Mouse (Mus musculus): ENCODE results near the gene Gmfb. TPM values are rescaled to one million over a fixed set of nuclear protein-coding genes. Genes with fewer than 3 reads are reported as not detected.

Gmfb gene
- polyA plus RNA-seq, 1 experiment from 2014 or later = 116 TPM

DNA sequence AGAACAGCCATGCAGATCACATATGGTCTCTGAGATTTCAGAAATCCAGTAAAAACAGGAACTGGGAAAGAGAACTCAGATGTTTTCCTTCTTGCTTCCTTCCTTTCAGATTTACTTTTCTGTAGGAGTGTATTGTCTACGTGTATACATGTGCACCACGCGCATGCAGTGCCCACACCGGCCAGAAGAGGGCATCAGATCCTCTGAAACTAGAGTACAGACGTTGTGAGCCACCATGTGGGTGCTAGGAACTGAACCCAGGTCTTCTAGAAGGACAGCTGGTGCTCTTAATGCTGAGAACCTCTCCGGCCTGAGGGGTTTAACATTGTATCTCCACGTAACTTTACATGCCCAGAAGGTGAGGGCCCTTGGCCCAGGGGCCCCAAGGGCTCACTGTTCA lies 42.8 kb downstream of the Gmfb start:
- Histone ChIP-seq H3K27ac (ENCODE audit: low read depth, low read length) (no peak overlapping the region), H3K4me2 (ENCODE audit: low read depth, low read length, severe bottlenecking) (no peak overlapping the region), H3K4me1 (replicated peaks; ENCODE audit: control insufficient read depth, insufficient read depth, low read length) (no peaks in the 10 kb centered on the region), H3K4me3 (ENCODE audit: low read depth, low read length) (no peak overlapping the region), H3K27me3 (ENCODE audit: control insufficient read depth, insufficient read depth, low read length) (no peaks in the 10 kb centered on the region), H3K36me3 (ENCODE audit: control insufficient read depth, insufficient read depth, low read length) (peaks cover 35% of the 10 kb centered on the region), H3K9me3 (ENCODE audit: control insufficient read depth, low read length) (peaks cover 8% of the 10 kb centered on the region; the same call in 1 of the 2 replicates), H3K9ac (ENCODE audit: low read length) (no peak overlapping the region)
- DNase-seq (ENCODE audit: low spot score) (no peak), ATAC-seq (replicated peaks; ENCODE audit: low FRiP score) (no peak)
- WGBS = 88% methylated on average over 7 of the region's 7 CpGs

DNA sequence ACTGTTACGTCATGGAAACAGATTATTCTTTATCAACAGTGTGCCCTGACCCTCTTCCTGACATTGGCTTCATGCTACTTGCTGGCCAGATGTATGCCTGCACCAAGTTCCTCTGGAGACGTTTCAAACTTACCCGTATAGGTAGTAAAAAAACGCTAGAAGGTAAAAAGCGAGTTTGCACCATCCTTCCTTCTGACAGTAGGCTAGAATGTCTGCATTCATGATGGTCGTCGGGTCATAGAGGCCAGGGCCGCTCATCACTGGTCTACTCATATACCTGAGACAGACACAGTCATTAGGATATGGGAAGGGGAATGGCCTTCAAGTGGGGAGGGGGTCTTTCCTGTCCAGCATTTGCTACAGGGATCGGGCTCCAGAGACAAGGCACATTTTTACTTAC lies 43.3 kb downstream of the Gmfb start:
- H3K9ac ChIP-seq (ENCODE audit: low read length) = no peak overlapping the region
- H3K36me3 ChIP-seq (ENCODE audit: control insufficient read depth, insufficient read depth, low read length) = peaks cover 35% of the 10 kb centered on the region
- no peaks in the 10 kb centered on the region for H3K27me3 ChIP-seq (ENCODE audit: control insufficient read depth, insufficient read depth, low read length)
- no peak overlapping the region for H3K27ac ChIP-seq (ENCODE audit: low read depth, low read length)
- ATAC-seq (replicated peaks; ENCODE audit: low FRiP score) (no peak), DNase-seq (ENCODE audit: low spot score) (no peak)
- peaks cover 8% of the 10 kb centered on the region; the same call in 1 of the 2 replicates for H3K9me3 ChIP-seq (ENCODE audit: control insufficient read depth, low read length)
- H3K4me1 ChIP-seq (replicated peaks; ENCODE audit: control insufficient read depth, insufficient read depth, low read length) = no peaks in the 10 kb centered on the region
- H3K4me2 ChIP-seq (ENCODE audit: low read depth, low read length, severe bottlenecking) = no peak overlapping the region
- 96% methylated on average over 9 of the region's 9 CpGs for WGBS
- H3K4me3 ChIP-seq (ENCODE audit: low read depth, low read length) = no peak overlapping the region

DNA sequence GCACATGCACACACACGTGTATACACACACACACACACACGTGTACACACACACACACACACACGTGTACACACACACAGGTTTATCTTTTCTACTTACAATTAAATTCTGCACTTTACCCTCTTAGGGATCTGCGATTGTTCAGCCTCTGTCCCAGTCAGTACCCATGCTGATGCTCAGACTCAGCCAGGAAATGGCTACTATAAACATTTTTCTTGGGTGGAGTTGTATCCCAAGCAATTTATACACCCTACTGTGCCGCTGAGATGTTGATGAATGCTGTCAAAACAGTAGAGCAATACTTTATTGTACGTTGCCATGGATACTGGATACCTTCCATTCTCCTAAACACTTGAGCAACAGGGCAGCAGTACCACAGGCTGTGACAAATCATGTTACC lies 52.0 kb downstream of the Gmfb start:
- Histone ChIP-seq H3K4me1 (replicated peaks; ENCODE audit: control insufficient read depth, insufficient read depth, low read length) (no peaks in the 10 kb centered on the region), H3K4me2 (ENCODE audit: low read depth, low read length, severe bottlenecking) (no peak overlapping the region), H3K27me3 (ENCODE audit: control insufficient read depth, insufficient read depth, low read length) (no peaks in the 10 kb centered on the region), H3K36me3 (ENCODE audit: control insufficient read depth, insufficient read depth, low read length) (peaks cover 10% of the 10 kb centered on the region; the same call in 1 of the 2 replicates), H3K4me3 (ENCODE audit: low read depth, low read length) (no peak overlapping the region), H3K27ac (ENCODE audit: low read depth, low read length) (no peak overlapping the region), H3K9ac (ENCODE audit: low read length) (no peak overlapping the region), H3K9me3 (ENCODE audit: control insufficient read depth, low read length) (no peaks in the 10 kb centered on the region)
- 85% methylated on average over 6 of the region's 6 CpGs for WGBS
- DNase-seq (ENCODE audit: low spot score) (no peak), ATAC-seq (replicated peaks; ENCODE audit: low FRiP score) (no peak)

DNA sequence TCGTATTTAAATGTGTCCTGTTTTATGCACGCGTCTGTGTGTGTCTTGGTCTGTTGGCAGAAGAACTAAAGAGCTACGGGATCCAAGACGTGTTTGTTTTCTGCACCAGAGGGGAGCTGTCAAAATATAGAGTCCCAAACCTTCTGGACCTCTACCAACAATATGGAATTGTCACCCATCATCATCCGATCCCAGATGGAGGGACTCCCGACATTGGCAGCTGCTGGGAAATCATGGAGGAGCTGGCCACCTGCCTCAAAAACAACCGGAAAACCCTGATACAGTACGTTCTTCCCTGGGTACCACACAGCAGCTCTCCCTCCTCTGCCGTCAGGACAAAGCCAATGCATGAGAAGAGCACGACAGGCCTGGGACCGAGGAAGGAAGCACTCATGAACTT lies 54.9 kb downstream of the Gmfb start:
- H3K27ac ChIP-seq (ENCODE audit: low read depth, low read length) = no peak overlapping the region
- H3K36me3 ChIP-seq (ENCODE audit: control insufficient read depth, insufficient read depth, low read length) = peaks cover 6% of the 10 kb centered on the region; the same call in 1 of the 2 replicates
- no peak overlapping the region for H3K4me3 ChIP-seq (ENCODE audit: low read depth, low read length)
- no peaks in the 10 kb centered on the region for H3K4me1 ChIP-seq (replicated peaks; ENCODE audit: control insufficient read depth, insufficient read depth, low read length)
- ATAC-seq (replicated peaks; ENCODE audit: low FRiP score) (no peak), DNase-seq (ENCODE audit: low spot score) (no peak)
- H3K4me2 ChIP-seq (ENCODE audit: low read depth, low read length, severe bottlenecking) = no peak overlapping the region
- no peak overlapping the region for H3K9ac ChIP-seq (ENCODE audit: low read length)
- H3K9me3 ChIP-seq (ENCODE audit: control insufficient read depth, low read length) = no peaks in the 10 kb centered on the region
- no peaks in the 10 kb centered on the region for H3K27me3 ChIP-seq (ENCODE audit: control insufficient read depth, insufficient read depth, low read length)
- WGBS = 93% methylated on average over 12 of the region's 12 CpGs

DNA sequence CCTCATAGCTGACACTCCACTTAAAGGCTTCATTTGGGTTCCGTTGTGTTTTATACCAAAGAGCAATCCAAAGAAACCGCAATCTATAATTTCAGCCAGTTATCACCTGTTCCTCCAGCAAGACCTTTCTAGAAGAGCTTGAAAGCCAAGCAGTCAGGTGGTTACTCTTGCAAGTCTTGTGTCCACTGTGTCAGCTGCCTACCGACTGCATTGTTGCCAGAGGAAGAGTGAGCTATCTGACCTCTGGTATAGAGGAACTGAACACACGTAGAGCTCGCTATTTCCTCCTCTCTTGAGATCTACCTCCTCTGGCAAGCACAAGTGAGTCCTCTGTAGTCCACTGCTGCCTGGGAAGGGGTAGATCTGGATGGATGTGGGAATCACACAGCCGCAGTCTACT lies 60.9 kb downstream of the Gmfb start:
- Histone ChIP-seq H3K4me1 (replicated peaks; ENCODE audit: control insufficient read depth, insufficient read depth, low read length) (peaks cover 3% of the 10 kb centered on the region; the same call in 1 of the 2 replicates), H3K27ac (ENCODE audit: low read depth, low read length) (no peak overlapping the region), H3K4me3 (ENCODE audit: low read depth, low read length) (peak overlapping the region; percentile 62), H3K36me3 (ENCODE audit: control insufficient read depth, insufficient read depth, low read length) (no peaks in the 10 kb centered on the region; the same call in 1 of the 2 replicates), H3K27me3 (ENCODE audit: control insufficient read depth, insufficient read depth, low read length) (no peaks in the 10 kb centered on the region), H3K9me3 (ENCODE audit: control insufficient read depth, low read length) (no peaks in the 10 kb centered on the region), H3K9ac (ENCODE audit: low read length) (peak overlapping the region; percentile 63), H3K4me2 (ENCODE audit: low read depth, low read length, severe bottlenecking) (peak overlapping the region; percentile 77)
- DNase-seq (ENCODE audit: low spot score) (no peak), ATAC-seq (replicated peaks; ENCODE audit: low FRiP score) (no peak)
- 56% methylated on average over 6 of the region's 6 CpGs for WGBS

DNA sequence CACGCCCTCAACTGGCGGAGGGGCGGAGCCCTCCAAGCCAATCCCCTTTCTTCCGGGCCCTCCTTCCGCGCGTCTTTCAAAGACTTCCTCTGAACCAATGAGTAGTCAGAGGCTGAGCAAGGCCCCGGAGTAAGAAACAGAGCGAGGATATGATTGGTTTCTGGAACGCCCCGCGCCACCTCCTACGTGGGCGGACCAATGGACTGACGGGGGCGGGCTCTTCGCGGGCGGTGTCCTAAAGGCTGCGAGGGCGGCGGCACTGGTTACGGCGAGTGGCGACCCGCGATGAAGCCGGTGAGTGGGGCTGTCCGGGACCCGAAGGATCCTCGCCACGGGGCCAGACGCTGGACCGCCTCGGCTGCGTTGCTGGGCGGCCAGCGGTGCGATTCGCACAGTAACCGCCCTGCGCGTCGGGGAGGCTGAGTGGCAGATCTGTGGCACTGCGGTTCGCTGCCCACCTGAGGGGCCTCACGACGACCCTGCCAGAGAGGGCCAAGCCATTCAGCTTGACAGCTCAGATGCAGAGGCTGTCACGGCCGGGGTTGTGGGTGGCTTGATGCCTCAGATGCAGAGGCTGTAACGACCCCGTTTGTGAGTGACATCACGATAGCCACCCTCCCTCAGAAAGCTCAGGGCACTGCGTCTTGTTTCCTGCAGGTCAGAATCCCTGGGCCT lies 61.5 kb downstream of the Gmfb start, which contains the start of gene Cdkn3:
Gene Cdkn3, plus strand, starts transcription at position 187 of the 675 bp plus-strand sequence.
- Histone ChIP-seq H3K27ac (ENCODE audit: low read depth, low read length) (no peak within 1 kb of the TSS), H3K36me3 (ENCODE audit: control insufficient read depth, insufficient read depth, low read length) (no peaks in the 10 kb centered on the region), H3K4me1 (replicated peaks; ENCODE audit: control insufficient read depth, insufficient read depth, low read length) (peaks cover 3% of the 10 kb centered on the region; the same call in 1 of the 2 replicates), H3K9ac (ENCODE audit: low read length) (peak within 1 kb of the TSS; percentile 63), H3K4me3 (ENCODE audit: low read depth, low read length) (peak within 1 kb of the TSS; percentile 62), H3K9me3 (ENCODE audit: control insufficient read depth, low read length) (no peaks in the 10 kb centered on the region), H3K4me2 (ENCODE audit: low read depth, low read length, severe bottlenecking) (peak within 1 kb of the TSS; percentile 77), H3K27me3 (ENCODE audit: control insufficient read depth, insufficient read depth, low read length) (no peaks in the 10 kb centered on the region)
- ATAC-seq (replicated peaks; ENCODE audit: low FRiP score) = peak; percentile 99
- peak; percentile 93 for DNase-seq (ENCODE audit: low spot score)
- WGBS = under 1% methylated on average over 54 of the region's 54 CpGs

DNA sequence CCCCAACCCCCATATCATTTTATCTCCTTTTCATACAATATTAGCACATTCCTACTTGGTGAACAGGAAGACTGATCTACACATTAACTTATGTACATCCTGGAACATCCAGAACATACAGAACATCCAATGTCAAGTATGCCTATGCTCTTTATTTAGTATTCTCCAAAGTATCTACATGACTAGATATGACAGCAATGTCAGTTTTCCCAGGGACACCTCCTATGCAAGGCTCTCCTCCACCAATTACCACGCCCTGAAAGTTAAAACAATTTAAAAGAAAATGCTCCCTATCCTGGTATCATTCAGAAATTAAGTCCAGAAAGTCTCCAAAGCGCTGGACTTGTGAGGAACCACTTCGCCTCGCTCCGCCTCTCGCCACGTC lies 62.1 kb downstream of the Gmfb start:
- no peaks in the 10 kb centered on the region for H3K9me3 ChIP-seq (ENCODE audit: control insufficient read depth, low read length)
- DNase-seq (ENCODE audit: low spot score) (no peak), ATAC-seq (replicated peaks; ENCODE audit: low FRiP score) (no peak)
- 2% methylated on average over 7 of the region's 7 CpGs for WGBS
- peak overlapping the region; percentile 77; the same call in 1 of the 2 replicates for H3K4me2 ChIP-seq (ENCODE audit: low read depth, low read length, severe bottlenecking)
- H3K27ac ChIP-seq (ENCODE audit: low read depth, low read length) = no peak overlapping the region
- no peaks in the 10 kb centered on the region for H3K27me3 ChIP-seq (ENCODE audit: control insufficient read depth, insufficient read depth, low read length)
- H3K9ac ChIP-seq (ENCODE audit: low read length) = no peak overlapping the region
- peak overlapping the region; percentile 62 for H3K4me3 ChIP-seq (ENCODE audit: low read depth, low read length)
- no peaks in the 10 kb centered on the region for H3K36me3 ChIP-seq (ENCODE audit: control insufficient read depth, insufficient read depth, low read length)
- peaks cover 3% of the 10 kb centered on the region; the same call in 1 of the 2 replicates for H3K4me1 ChIP-seq (replicated peaks; ENCODE audit: control insufficient read depth, insufficient read depth, low read length)

Measured in forebrain, embryonic 11.5 days (tissue).